Mouse (Mus musculus) adrenal gland, postnatal 10 days (tissue): ENCODE data around the gene Fabp3. TPM values are rescaled to one million over a fixed set of nuclear protein-coding genes. Genes with fewer than 3 reads are reported as not detected.
A peak's percentile ranks its signal among the peaks of the same experiment; 100 is the strongest.

ENCODE experiments used
- DNase-seq: peaks from one replicate; pipeline ENCODE4 v3.0.0; 2021; ENCODE audit warnings: mixed read lengths
- long read RNA-seq, 2 experiments: library from polyadenylated mRNA; stranded (forward); transcript quantifications; one replicate each; pipeline ENCODE4 v2.0.0; 2021
- total RNA-seq, 2 experiments: library from RNA; stranded (reverse); gene quantifications; 2 replicates each; pipeline ENCODE4 v1.2.3; 2021

Gene Fabp3
- total RNA-seq = 100 to 1,000 TPM; 110 to 422 TPM
- long read RNA-seq, experiment 1, transcript Fabp3-201 (4 exons, 823 nt) = major isoform, 217 of 223 reads
- long read RNA-seq, experiment 1, partial matches to known transcripts = 4 of 223 reads
- long read RNA-seq, experiment 1, other reads (novel, unspliced or antisense) = 2 of 223 reads
- long read RNA-seq, experiment 2, transcript Fabp3-201 (4 exons, 823 nt) = major isoform, 202 of 211 reads
- long read RNA-seq, experiment 2, partial matches to known transcripts = 6 of 211 reads
- long read RNA-seq, experiment 2, other reads (novel, unspliced or antisense) = 3 of 211 reads

DNA sequence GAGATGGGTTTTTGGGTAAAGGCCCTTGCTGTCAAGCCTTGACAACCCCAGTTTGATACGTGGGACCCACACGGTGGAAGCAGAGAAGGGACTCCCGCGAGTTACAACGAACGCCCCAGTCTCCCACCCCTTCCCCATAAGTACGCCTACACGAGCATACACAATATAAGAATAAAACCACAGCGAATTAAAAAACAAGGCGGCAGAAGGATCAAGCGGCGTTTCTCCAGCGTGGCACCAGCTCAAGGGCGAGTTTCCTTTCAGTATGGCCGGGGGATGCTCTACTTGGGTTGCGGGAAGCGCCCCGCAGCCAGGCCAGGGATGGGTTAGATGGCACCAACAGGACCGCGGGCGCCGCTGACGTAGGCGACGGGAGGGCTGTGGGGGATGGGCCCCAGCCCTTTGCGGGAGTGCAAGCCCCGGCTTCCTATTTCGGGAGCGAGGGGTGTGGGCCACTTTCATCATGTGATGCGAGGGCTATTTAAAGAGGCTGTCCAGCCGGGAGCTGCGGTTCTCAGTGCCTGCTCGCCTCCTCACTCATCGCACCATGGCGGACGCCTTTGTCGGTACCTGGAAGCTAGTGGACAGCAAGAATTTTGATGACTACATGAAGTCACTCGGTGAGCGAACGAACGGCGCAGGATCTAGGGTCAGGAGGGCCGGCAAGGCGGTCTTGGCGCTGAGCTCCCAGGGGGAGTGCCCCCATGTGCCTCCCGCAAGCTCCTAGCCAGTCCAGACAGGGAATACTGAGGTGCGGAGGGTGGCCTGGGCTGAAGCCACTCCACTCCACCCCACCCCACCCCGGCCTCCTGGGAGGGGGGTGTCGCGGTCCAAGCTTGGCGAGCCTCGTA is at the start of gene Fabp3, which contains the start of gene Gm10570:
Fabp3 (plus strand) TSS at position 365 of the 851 bp plus-strand sequence.
Gm10570 (minus strand) TSS at position 444 of the 851 bp plus-strand sequence.
- DNase-seq = peak; percentile 51

DNA sequence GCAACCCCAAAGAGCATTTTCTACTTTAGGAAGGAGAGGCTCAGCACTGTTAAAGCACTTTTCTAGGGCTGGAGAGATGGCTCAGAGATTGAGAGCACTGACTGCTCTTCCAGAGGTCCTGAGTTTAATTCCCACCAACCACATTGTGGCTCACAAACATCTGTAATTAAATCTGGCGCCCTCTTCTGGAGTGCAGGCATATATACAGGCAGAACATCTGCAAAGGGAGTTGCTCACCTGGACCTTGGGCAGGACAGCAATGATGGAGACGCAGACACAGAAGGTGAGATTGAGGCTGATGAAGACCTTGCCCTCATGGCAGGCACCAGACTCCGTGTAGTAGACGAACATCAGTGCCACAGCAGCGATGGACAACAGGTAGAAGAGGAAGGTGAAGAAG is 48.0 kb upstream of the Fabp3 start:
- DNase-seq = no peak

DNA sequence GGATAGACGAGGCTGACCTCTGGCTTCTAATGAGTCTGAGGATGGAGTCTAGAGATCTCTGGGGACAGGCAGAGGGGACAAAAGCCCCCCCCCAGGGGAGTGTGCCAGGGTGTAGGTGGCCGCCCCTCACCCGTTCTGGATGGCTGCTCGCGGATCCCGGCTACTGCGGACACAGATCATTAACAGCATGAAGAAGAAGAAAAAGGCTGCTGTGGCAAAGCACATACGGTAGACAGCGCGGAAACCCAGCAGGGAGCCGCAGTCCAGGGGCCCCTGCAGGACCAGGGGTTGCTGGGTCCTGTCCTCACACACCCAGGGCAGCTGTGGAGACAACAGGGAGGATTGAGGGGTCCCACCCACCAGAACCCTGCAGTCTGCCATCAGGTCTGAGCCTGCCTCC is 44.3 kb upstream of the Fabp3 start:
- no peak for DNase-seq

DNA sequence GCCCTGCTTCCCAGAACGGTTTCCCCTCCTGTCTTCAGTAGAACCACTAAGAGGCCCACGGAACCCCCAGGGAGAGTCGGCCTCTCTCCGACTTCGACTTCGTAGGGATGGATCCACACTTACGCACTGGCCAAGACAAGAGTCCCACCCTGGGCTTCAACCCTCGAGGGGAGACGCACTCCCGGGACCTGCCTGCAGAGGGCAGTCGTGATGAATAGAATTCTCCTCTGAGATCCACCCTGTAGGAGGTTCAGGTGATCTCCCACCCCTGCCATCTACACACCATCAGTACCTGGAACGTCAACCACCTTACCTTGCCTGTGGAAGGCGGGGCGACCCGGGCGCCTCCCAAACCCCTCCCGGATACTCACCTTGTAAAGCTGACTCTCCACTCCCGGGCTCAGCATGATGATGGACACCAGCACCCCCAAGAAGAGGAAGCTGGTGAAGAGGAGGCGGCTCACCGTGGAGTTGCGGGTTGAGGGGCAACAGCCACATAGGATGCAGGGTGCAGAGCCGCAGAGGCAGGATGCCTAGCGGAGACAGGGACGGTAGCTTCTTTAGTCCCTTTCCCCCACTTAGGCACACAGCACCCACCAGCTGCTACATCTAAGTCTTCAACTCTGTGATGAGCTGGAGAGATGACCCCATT is 43.6 kb upstream of the Fabp3 start:
- peak; percentile 84 for DNase-seq

DNA sequence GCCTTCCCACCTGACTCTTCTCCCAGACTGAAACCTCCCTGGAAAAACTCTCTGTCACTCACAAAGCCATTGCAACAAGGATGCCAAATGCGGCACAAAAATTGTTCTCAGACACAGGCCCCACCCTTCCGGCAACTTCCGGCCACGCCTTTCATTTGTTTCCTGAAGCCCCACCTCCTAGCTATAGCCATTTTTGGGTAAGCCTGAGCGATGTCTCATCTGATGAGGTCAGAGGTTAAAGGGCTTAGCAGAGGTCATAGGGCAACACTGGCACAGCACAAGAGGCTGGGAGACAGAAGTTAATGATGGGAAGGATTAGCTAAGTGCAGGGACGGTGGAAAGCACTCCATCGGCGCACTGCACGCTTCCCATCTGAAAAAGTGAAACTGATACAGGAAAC is 41.8 kb upstream of the Fabp3 start:
- DNase-seq = no peak

DNA sequence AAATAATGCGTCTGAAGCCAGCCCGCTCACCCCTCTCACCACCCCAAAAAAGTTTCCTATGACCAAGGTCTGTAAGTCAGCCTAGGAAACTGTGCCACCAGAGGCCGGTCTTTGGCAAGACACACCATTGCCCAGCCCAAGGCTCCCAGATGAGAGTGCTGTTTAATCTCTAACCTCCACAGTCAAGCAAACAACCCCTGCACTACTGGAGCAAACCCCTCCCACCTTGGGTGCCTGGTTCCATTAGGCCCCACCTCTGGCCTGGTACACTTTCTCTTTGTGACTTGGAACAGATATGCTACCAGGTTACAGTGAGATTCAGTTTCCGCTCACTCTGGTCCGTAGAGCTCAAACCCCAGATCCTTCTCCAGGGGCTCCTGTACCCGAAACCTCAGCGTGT is 41.3 kb upstream of the Fabp3 start:
- DNase-seq = peak; percentile 19

DNA sequence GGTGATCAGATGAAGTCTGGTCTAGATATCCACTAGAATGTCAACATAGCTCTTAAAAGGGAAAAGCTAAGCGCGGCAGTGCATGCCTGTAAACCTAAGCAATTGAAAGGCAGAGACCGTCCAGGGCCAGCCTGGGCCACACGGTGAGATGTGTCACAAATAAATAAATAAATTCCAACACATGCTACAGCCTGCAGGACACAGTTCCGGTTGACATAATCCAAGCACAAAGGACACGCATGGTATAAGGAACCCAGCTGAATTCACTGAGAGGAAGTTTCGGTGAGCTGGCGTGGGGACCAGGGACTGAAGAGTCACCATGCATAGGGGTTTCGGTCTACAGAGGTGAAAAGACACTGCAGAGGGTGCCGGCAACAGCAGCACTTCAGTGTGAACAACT is 39.7 kb upstream of the Fabp3 start:
- DNase-seq = no peak

DNA sequence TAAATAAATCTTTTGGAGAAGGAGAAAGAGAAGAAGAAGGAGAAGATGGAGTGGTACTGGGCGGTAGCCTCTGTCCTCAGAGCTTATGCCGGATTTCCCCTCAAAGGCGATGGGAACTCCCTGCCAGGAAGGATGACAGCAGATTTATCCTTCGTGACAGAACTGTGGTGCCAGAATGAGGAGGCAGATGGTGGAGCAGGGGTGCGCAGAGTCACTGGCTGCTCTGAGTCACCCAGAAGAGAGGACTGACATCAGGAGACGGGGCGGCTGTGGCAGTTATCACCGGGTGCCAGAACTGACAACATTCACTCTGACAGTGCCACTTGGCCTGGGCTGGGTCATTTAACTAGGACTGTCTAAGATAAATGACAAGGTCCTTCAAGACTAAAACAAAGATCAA is 38.3 kb upstream of the Fabp3 start:
- DNase-seq = peak; percentile 29

DNA sequence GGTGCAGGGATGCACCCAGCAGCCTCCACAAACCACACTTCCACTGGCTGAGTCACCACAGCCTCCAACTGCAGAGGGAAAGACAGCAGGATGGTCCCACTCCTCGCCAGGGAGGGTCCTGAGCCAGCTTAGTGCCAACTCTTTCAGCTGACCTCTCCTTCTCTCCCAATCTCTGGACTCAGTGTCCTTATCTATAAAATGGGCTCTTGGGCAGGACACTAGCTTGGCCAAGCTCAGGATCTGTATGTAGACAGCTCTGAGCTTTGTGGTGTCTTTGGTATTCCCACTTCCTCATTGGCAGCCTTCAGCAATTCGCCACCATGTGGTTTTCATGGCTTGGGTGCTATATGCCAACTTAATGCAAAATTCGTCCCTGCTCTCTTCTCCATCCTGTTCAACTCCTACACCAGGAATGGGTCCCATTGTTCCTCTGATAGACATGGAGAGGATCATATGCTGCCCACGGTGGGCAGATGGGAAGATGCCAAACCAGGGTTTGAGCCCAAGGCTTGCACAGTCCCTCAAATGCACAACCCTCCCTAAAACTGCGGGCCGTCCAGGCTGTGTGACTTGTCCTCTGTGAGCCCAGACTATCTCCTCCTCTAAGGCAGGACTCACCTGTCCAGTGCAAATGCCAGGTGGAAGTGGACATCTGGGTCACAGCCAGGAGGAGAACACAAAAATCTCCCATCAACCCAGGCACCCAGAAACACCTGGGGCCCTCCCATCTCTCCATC is 37.6 kb upstream of the Fabp3 start:
- DNase-seq = no peak

DNA sequence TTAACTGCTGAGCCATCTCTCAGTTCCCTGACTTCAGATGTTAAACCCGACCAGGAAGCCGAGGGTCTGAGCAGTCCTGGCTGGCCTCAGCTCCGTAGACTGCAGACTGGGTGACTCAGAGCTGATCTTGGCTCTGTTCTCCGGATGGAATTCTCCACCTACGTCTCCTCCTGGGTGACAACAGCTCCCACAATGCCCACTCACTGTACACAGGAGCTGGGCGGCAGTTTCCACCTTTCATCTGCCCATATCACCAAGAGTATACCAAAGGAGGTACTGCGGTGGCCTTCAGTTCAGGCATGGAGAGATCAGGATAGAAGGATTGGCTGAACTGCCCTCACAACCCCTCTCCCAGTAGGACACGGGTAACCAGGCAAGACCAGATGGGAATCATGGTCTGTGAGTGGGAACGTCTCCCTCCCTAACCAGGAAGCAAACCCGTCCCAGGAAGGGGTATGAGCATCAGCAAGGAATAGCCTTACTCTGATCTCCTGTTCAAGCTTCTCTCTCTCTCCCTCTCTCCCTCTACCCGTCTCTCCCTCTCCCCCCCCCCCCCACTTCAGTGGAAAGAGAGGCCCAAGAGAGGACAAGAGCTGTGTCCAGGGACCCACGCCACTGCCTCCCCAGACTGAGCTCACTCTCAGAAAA is 34.6 kb upstream of the Fabp3 start:
- peak; percentile 66 for DNase-seq

DNA sequence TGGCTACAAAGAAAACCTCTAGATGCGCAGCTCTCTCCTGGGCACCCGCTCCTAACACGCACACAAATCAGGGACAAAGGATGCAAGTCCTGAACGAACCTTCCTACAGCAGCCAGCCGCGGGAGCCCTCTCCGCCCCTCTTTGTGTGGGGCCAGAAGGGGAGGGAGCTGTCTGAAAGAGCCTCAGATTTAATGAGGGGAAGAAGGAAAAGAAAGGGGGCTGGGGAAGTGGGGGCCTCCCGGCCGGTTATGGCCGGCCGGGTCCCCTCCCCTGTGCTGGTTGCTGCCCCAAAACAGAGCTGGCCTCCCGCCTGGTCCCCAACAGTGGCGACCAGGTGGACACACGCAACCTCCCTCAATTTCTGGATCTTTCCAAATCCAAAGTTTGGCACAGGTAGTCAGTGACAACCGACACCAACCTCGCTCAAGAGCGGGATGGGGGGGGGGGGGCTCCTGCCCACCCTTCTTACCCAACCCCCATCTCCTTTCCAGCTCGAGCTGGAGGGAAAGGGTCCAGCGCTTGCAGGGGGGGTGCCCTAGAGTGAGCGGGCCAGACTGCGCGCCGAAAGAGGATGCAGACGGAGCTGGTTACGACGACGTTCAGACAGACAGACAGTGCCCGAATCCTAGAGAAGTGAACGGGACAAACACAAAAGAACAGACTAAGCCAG is 33.9 kb upstream of the Fabp3 start:
- no peak for DNase-seq

DNA sequence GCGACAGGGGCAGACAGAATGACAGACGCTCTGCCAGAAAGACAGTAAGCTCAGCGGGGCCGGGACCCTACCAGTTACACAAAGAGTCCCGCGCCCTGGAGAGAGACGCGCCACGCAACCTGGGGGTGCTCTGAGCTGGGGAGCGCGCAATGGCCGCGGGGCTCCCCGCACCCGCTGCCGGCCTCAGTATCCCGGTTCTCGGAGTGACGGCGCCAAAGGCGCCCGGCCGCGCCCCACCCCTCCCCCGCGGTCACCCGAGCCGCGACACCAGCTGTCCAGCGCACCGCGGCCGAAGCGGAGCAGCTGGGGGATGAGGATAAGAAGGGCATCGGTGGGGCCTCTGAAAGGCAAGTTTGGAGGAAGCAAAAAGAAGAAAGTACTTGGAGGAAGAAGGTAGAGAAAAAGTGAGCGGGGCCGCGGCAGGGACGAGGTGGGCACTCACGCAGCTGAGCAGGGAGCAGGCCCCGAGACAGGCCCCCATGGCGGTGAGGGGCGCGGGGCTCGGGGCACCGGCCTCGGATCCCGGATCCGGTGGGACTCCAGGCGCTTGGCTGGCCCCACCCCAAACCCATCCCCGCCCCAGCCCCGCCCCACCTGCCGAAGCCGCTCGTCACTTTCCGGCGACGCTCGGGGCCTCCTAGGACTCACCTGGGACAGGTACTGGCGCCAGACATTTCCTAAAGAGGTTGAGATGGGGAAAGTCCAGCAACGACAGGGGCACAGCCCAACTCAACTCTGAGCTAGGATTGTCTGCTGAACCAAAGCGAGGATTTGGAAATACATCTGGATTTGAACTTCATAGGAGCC is 33.2 kb upstream of the Fabp3 start:
- DNase-seq = peak; percentile 16

DNA sequence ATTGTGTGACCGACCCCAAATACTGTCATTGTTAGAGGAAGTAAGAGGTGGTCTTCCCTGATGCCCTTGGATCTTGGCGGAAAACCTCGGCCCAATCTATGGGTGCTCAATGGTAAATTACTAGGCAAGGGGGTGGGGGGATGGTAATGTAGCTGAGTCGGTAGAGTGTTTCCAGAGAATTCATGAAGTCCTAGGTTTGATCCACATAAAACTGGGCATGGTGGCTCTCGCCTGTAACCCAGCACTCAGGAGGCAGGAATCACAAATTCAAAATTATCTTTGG is 32.6 kb upstream of the Fabp3 start:
- DNase-seq = no peak

DNA sequence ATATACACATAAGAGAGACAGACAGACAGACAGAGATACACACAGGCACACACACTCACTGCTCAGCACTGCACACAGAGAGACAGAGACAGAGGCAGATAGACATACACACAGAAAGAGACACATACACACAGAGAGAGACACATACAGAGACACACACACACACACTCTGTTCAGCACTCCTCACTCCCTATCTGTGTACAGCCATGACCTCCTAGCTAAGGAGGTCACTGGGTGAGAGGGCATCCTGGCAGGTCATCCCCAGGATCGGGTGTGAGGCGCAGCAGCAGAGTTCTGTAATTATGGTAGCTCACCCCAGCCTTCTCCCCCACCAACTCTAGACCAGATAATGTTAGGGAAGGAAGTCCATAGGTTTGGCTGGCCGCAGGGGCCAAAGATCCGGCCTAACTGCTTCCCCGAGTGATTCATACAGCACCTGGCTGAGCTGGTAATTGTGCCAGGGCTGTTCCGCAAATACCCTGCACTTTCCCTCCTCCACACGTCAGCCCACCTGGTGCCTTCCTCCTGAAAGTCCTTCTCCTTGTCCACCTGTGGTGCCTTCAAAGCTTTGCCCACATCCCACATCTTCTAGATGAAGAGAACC is 31.7 kb upstream of the Fabp3 start:
- DNase-seq = no peak

DNA sequence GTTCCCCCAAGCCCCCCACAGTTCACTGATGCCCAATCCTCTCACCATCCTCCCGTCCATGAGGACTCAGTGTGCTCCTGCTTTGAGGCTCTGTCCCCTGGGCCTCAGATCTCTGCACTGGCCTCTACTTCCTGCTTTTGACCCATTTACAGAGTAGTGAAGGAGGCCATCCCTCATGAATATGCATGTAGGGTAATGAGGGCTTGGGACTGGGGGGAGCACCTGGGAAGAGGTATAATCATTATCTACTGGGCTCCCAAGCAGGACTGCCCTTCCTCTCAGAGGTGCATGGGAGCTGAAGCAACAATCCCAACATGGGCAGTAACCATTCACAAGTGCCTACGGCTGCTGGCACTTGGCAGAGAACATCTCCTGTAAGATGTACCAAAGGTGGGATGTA is 29.3 kb upstream of the Fabp3 start, which contains the start of gene Serinc2:
Serinc2 (minus strand) TSS at position 101 of the 400 bp plus-strand sequence.
- no peak for DNase-seq

DNA sequence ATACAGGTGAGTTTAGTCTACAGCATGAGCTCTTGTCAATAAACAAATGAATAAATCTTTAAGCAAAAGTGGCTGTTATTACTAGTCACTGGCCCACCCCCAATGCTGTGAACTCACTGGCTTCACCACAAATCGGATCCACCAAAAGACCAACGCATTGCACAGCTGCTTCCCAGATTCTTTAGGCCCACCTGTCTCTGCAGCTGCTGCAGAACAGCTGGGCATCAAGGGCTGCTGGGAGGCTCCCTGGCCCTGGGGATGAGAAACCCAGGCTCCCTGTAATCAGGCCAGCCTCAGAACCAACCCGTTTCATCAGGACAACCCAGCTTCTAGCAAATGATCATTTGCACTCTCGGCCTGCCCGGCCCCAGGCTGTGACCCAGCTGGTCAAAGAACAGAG is 25.5 kb upstream of the Fabp3 start:
- DNase-seq = no peak

DNA sequence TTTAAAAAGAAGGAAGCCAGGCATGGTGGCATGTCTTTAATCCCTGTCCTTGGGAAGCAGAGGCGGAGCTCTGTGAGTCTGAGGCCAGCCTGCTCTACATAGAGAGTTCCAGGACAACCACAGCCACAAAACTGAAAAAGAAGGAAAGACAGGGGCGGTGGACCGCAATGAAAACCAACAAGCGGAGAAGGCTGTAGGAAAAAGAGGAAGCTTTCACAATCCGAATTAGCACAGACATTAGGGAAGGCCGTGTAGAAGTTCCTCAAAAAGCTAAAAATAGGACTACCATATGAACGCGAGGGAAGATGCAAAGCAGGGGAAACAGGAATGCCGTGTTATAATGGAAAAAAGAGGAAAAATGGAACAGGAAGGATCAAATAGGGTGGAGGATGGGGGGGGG is 24.6 kb upstream of the Fabp3 start:
- DNase-seq = no peak

DNA sequence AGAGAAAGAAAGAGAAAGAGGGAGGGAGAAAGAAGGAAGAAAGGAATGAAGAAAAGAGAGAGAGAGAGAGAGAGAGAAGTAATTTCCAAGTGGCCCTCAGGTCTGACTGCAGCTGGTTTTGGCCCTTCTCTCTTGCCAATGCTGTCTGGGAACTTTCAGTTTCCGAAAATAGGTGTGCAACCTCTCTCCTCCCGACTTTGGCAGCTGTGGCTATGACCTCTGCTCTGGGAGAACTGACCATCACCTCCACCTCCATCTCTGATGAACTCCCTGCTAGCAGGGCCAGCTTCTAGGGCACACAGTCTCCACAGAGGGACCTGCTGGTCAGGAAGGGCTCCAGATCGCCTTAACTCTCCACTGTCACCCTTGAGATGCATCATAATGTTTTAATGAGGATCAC is 21.9 kb upstream of the Fabp3 start:
- no peak for DNase-seq

DNA sequence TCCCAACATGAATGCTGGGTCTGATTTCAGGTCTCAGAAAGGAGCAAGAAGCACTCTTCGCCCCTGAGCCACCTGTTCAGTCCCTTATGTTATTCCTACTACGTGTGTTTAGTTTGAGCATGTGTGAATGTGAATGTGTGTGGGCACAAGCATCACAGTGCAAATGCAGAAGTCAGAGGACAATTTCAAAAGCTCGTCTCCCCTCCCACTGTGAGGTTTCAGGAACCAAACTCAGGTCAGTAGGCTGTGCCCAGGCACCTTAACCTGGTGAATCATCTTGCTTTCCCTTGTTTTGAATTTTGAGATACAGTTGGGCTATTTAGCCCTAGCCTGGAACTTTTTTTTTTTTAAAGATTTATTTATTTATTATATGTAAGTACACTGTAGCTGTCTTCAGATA is 18.6 kb upstream of the Fabp3 start:
- no peak for DNase-seq

DNA sequence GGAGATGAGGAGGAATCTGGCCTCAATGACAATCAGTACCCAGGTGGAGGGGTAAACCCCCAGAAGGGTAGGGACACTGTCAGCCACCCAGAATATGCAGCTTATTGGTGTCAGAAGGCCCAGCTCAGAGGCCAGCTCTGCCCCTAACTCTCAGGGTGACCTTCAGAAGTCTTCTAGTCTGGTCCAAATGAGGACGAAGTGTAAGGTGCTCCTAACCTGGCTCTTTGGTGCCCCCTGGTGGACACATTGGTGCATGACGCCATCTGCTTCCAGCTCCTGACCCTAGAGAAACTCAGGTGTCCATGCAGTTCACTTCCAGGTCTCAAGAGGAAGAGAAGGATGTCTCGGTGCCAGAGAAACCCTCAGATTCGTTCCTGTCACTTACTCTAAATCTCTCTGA is 16.1 kb upstream of the Fabp3 start:
- peak; percentile 87 for DNase-seq
